Mouse (Mus musculus): ENCODE measurements at regions not wholly inside any gene's neighbourhood (a gene's known extent, or its start where the extent isn't known, plus 50 kb on each side); places are given as distances from the start of the nearest gene placed in this dataset.

- no peak for DNase-seq
- intact Hi-C loops (cut with DNase I) = no loop called here
Observed at GRCm38 (mm10) chr12:94449517-94449916, 1242.5 kb upstream of the Flrt2 start.

- intact Hi-C loops (cut with DNase I) = no loop called here
- no peak for DNase-seq
Observed at GRCm38 (mm10) chr12:94468027-94468426, 1224.0 kb upstream of the Flrt2 start.

- no peak for DNase-seq
- intact Hi-C loops (cut with DNase I) = no loop called here
Observed at GRCm38 (mm10) chr12:94468609-94469008, 1223.4 kb upstream of the Flrt2 start.

- DNase-seq = no peak
- intact Hi-C loops (cut with DNase I) = no loop called here
Observed at GRCm38 (mm10) chr12:94469850-94470249, 1222.2 kb upstream of the Flrt2 start.

GRCm38 (mm10) chr12:94470981-94471380 is 1221.0 kb upstream of the Flrt2 start:
- intact Hi-C loops (cut with DNase I) = no loop called here
- no peak for DNase-seq

- no peak for DNase-seq
- intact Hi-C loops (cut with DNase I) = loop anchor here (10.0 kb wide), 1 partner anchor 96 kb away; no protein-coding TSS in a partner anchor
Observed at GRCm38 (mm10) chr12:94488721-94489120, 1203.3 kb upstream of the Flrt2 start.

- peak; percentile 13 for DNase-seq
Observed at GRCm38 (mm10) chr12:94508099-94508498, 1183.9 kb upstream of the Flrt2 start.

GRCm38 (mm10) chr12:94509855-94510254 is 1182.2 kb upstream of the Flrt2 start:
- DNase-seq = no peak
- intact Hi-C loops (cut with DNase I) = loop anchor here (10.0 kb wide), 1 partner anchor 1185 kb away; the partner anchor contains the start of gene Flrt2

More at GRCm38 (mm10) chr12:94508099-94508498, 1183.9 kb upstream of the Flrt2 start:
- intact Hi-C loops (cut with DNase I) = loop anchor here (10.0 kb wide), 1 partner anchor 1187 kb away; the partner anchor contains the start of gene Flrt2

- intact Hi-C loops (cut with DNase I) = no loop called here
- no peak for DNase-seq
Observed at GRCm38 (mm10) chr12:94544706-94545105, 1147.3 kb upstream of the Flrt2 start.

GRCm38 (mm10) chr12:94560374-94561194 is 1131.4 kb upstream of the Flrt2 start:
- DNase-seq = no peak
- intact Hi-C loops (cut with DNase I) = no loop called here

- intact Hi-C loops (cut with DNase I) = no loop called here
- no peak for DNase-seq
Observed at GRCm38 (mm10) chr12:94574981-94575380, 1117.0 kb upstream of the Flrt2 start.

- DNase-seq = no peak
- intact Hi-C loops (cut with DNase I) = loop anchor here (10.0 kb wide), 2 partner anchors 96 to 1114 kb away; partner anchors contain the start of gene Flrt2
Observed at GRCm38 (mm10) chr12:94580345-94580744, 1111.7 kb upstream of the Flrt2 start.

- intact Hi-C loops (cut with DNase I) = loop anchor here (10.0 kb wide), 2 partner anchors 100 to 1110 kb away; partner anchors contain the start of gene Flrt2
- no peak for DNase-seq
Observed at GRCm38 (mm10) chr12:94584309-94584708, 1107.7 kb upstream of the Flrt2 start.

GRCm38 (mm10) chr12:94587031-94587430 is 1105.0 kb upstream of the Flrt2 start:
- peak; percentile 7 to 21 for DNase-seq
- intact Hi-C loops (cut with DNase I) = loop anchor here (5.0 to 10.0 kb wide), 4 partner anchors 102 to 1108 kb away; partner anchors contain the start of gene Flrt2

- DNase-seq = no peak
- intact Hi-C loops (cut with DNase I) = loop anchor here (5.0 to 10.0 kb wide), 4 partner anchors 104 to 1106 kb away; partner anchors contain the start of gene Flrt2
Observed at GRCm38 (mm10) chr12:94588599-94588998, 1103.4 kb upstream of the Flrt2 start.

- intact Hi-C loops (cut with DNase I) = loop anchor here (5.0 to 10.0 kb wide), 4 partner anchors 104 to 1106 kb away; partner anchors contain the start of gene Flrt2
- peak in 1 of 2 experiments; percentile 2 for DNase-seq
Observed at GRCm38 (mm10) chr12:94589033-94589432, 1103.0 kb upstream of the Flrt2 start.

GRCm38 (mm10) chr12:94605566-94605965 is 1086.5 kb upstream of the Flrt2 start:
- intact Hi-C loops (cut with DNase I) = no loop called here
- DNase-seq = peak; percentile 3 to 37

- no peak for DNase-seq
- intact Hi-C loops (cut with DNase I) = no loop called here
Observed at GRCm38 (mm10) chr12:94636555-94636954, 1055.5 kb upstream of the Flrt2 start.

GRCm38 (mm10) chr12:94640153-94640552 is 1051.9 kb upstream of the Flrt2 start:
- DNase-seq = no peak
- intact Hi-C loops (cut with DNase I) = no loop called here

GRCm38 (mm10) chr12:94645302-94645701 is 1046.7 kb upstream of the Flrt2 start:
- intact Hi-C loops (cut with DNase I) = no loop called here
- no peak for DNase-seq

- peak in 1 of 2 experiments; percentile 1 for DNase-seq
- intact Hi-C loops (cut with DNase I) = no loop called here
Observed at GRCm38 (mm10) chr12:94670035-94670434, 1022.0 kb upstream of the Flrt2 start.

- no peak for DNase-seq
- intact Hi-C loops (cut with DNase I) = no loop called here
Observed at GRCm38 (mm10) chr12:94674925-94675324, 1017.1 kb upstream of the Flrt2 start.

Data from heart, postnatal 14 days (tissue).